Mouse (Mus musculus) gastrocnemius, adult 2 months (tissue): ENCODE results near the gene Gm49601. TPM values are rescaled to one million over a fixed set of nuclear protein-coding genes. Genes with fewer than 3 reads are reported as not detected.

ENCODE experiments used
- DNase-seq: peaks from one replicate; pipeline ENCODE4 v3.0.0; 2022
- H3K27ac ChIP-seq: fragments of 200-600 bp; 2 replicates; pipeline ENCODE4 v1.8.1; 2022; ENCODE audit warnings: mild to moderate bottlenecking
- H3K4me3 ChIP-seq: fragments of 200-600 bp; 2 replicates; pipeline ENCODE4 v1.8.1; 2022; ENCODE audit warnings: mild to moderate bottlenecking, moderate library complexity
- CTCF ChIP-seq: fragments of 200-600 bp; IDR thresholded peaks from 2 replicates; pipeline ENCODE4 v1.8.1; 2022; ENCODE audit warnings: antibody characterized with exemption, mild to moderate bottlenecking, moderate library complexity
- intact Hi-C: fragments of 180-260 bp; cut with DNase I; formaldehyde crosslinking; loops from one replicate; pipeline ENCODE4 v1.15.1; 2025
- total RNA-seq, 2 experiments: library from RNA; stranded (reverse); gene quantifications; 2 replicates each; pipeline ENCODE4 v1.2.3; 2021

Gene Gm49601
- total RNA-seq, 2 experiments from 2014 or later = 0.61 to 1.1 TPM

GRCm38 (mm10) chr16:18642291-18642690 is 16.1 kb upstream of the Gm49601 start:
- no peak overlapping the region for H3K4me3 ChIP-seq
- TF ChIP-seq CTCF = no peak
- intact Hi-C loops = no loop called here
- DNase-seq = no peak
- H3K27ac ChIP-seq = no peak overlapping the region

GRCm38 (mm10) chr16:18639382-18639929 is 13.2 kb upstream of the Gm49601 start:
- no peak for DNase-seq
- TF ChIP-seq CTCF = no peak
- Histone ChIP-seq H3K27ac (no peak overlapping the region), H3K4me3 (no peak overlapping the region)
- intact Hi-C loops = no loop called here

GRCm38 (mm10) chr16:18638396-18638795 is 12.2 kb upstream of the Gm49601 start:
- Histone ChIP-seq H3K27ac (no peak overlapping the region), H3K4me3 (no peak overlapping the region)
- intact Hi-C loops = no loop called here
- no peak for TF ChIP-seq CTCF
- no peak for DNase-seq

- intact Hi-C loops = no loop called here
- Histone ChIP-seq H3K27ac (no peak overlapping the region), H3K4me3 (no peak overlapping the region)
- no peak for DNase-seq
- TF ChIP-seq CTCF = no peak
Measured at GRCm38 (mm10) chr16:18636804-18637203, 10.6 kb upstream of the Gm49601 start.

- no peak for DNase-seq
- intact Hi-C loops = no loop called here
- TF ChIP-seq CTCF = no peak
- no peak overlapping the region for H3K27ac ChIP-seq
- H3K4me3 ChIP-seq = no peak overlapping the region
Measured at GRCm38 (mm10) chr16:18636401-18636800, 10.2 kb upstream of the Gm49601 start.

- TF ChIP-seq CTCF = no peak
- intact Hi-C loops = no loop called here
- no peak for DNase-seq
- H3K4me3 ChIP-seq = no peak overlapping the region
- no peak overlapping the region for H3K27ac ChIP-seq
Measured at GRCm38 (mm10) chr16:18633333-18633732, 7.1 kb upstream of the Gm49601 start.

GRCm38 (mm10) chr16:18632816-18633215 is 6.6 kb upstream of the Gm49601 start:
- no peak for TF ChIP-seq CTCF
- DNase-seq = no peak
- intact Hi-C loops = no loop called here
- Histone ChIP-seq H3K4me3 (no peak overlapping the region), H3K27ac (no peak overlapping the region)

- no peak for DNase-seq
- intact Hi-C loops = no loop called here
- H3K4me3 ChIP-seq = no peak overlapping the region
- no peak; the same call in 1 of the 2 replicates for TF ChIP-seq CTCF
- H3K27ac ChIP-seq = no peak overlapping the region
Measured at GRCm38 (mm10) chr16:18632059-18632458, 5.8 kb upstream of the Gm49601 start.

- intact Hi-C loops = no loop called here
- H3K27ac ChIP-seq = no peak overlapping the region
- no peak for TF ChIP-seq CTCF
- H3K4me3 ChIP-seq = no peak overlapping the region
- no peak for DNase-seq
Measured at GRCm38 (mm10) chr16:18631141-18631540, 4.9 kb upstream of the Gm49601 start.

- no peak for DNase-seq
- intact Hi-C loops = no loop called here
- TF ChIP-seq CTCF = no peak
- Histone ChIP-seq H3K4me3 (peak overlapping the region; percentile 91), H3K27ac (0 out of 2 replicates have a peak overlapping the region, but pooled peaks have one; percentile 48)
Measured at GRCm38 (mm10) chr16:18630291-18630690, 4.1 kb upstream of the Gm49601 start.

- intact Hi-C loops = loop anchor here (5.0 kb wide), 1 partner anchor 168 kb away; no protein-coding TSS in a partner anchor
- Histone ChIP-seq H3K27ac (peak within 1 kb of the TSS; percentile 82), H3K4me3 (peak within 1 kb of the TSS; percentile 91)
- peak; percentile 88 for DNase-seq
- no peak for TF ChIP-seq CTCF
Measured at GRCm38 (mm10) chr16:18629390-18630231, 3.4 kb upstream of the Gm49601 start, which contains the start of gene Sept5. Gene Sept5 (minus strand): TSS chr16:18629954.

GRCm38 (mm10) chr16:18628948-18629340 is 2.7 kb upstream of the Gm49601 start:
- H3K27ac ChIP-seq = peak overlapping the region; percentile 82
- peak overlapping the region; percentile 91 for H3K4me3 ChIP-seq
- TF ChIP-seq CTCF = no peak
- intact Hi-C loops = loop anchor here (5.0 kb wide), 1 partner anchor 168 kb away; no protein-coding TSS in a partner anchor
- DNase-seq = no peak

- Histone ChIP-seq H3K4me3 (peak overlapping the region; percentile 91), H3K27ac (peak overlapping the region; percentile 82)
- no peak for TF ChIP-seq CTCF
- intact Hi-C loops = loop anchor here (5.0 kb wide), 1 partner anchor 169 kb away; no protein-coding TSS in a partner anchor
- peak; percentile 60 for DNase-seq
Measured at GRCm38 (mm10) chr16:18628206-18628947, 2.1 kb upstream of the Gm49601 start.
